Mouse (Mus musculus) cerebellum, adult (tissue): ENCODE measurements around the gene Abcf3.

Source experiments
- ATAC-seq: cut with Nextera tagmentation; 2 replicates; pipeline ENCODE4 v1.9.2; 2017; ENCODE audit warnings: mild to moderate bottlenecking, moderate library complexity, mixed read lengths; ENCODE audit not compliant: insufficient number of reproducible peaks, low FRiP score, low TSS enrichment

Gene Abcf3

GRCm38 (mm10) chr16:20548096-20548948, at the start of gene Abcf3:
Abcf3 (plus strand) TSS chr16:20548577.
- ATAC-seq: peak; percentile 96

GRCm38 (mm10) chr16:20498677-20499475, 49.5 kb upstream of the Abcf3 start, which contains the start of gene Eif2b5:
Eif2b5 (plus strand) TSS chr16:20498817.
- peak; percentile 96 for ATAC-seq

- no peak for ATAC-seq
These were observed 42.4 kb upstream of the Abcf3 start for GRCm38 (mm10) chr16:20506000-20506399.

GRCm38 (mm10) chr16:20509349-20509748, 39.0 kb upstream of the Abcf3 start:
- 0 out of 2 replicates have a peak, but pooled peaks have one; percentile 20 for ATAC-seq

GRCm38 (mm10) chr16:20511277-20511847, 37.0 kb upstream of the Abcf3 start:
- no peak for ATAC-seq

- ATAC-seq: no peak
These were observed 32.3 kb upstream of the Abcf3 start for GRCm38 (mm10) chr16:20516032-20516431.

GRCm38 (mm10) chr16:20516726-20517201, 31.6 kb upstream of the Abcf3 start, which contains the start of gene Dvl3:
Dvl3 (plus strand) TSS chr16:20516982.
- peak; percentile 93 for ATAC-seq

- ATAC-seq: peak; percentile 17; the same call in 1 of the 2 replicates
These were observed 31.2 kb upstream of the Abcf3 start for GRCm38 (mm10) chr16:20517216-20517615.

- 0 out of 2 replicates have a peak, but pooled peaks have one; percentile 11 for ATAC-seq
These were observed 30.5 kb upstream of the Abcf3 start for GRCm38 (mm10) chr16:20517701-20518374.

- no peak for ATAC-seq
These were observed 24.5 kb upstream of the Abcf3 start for GRCm38 (mm10) chr16:20523886-20524285.

- ATAC-seq: no peak
These were observed 19.6 kb upstream of the Abcf3 start for GRCm38 (mm10) chr16:20528779-20529178.

GRCm38 (mm10) chr16:20529375-20529774, 19.0 kb upstream of the Abcf3 start:
- ATAC-seq: no peak

- ATAC-seq: no peak
These were observed 17.4 kb upstream of the Abcf3 start for GRCm38 (mm10) chr16:20530941-20531340.

- ATAC-seq: no peak
These were observed 13.6 kb upstream of the Abcf3 start for GRCm38 (mm10) chr16:20534617-20535295.

GRCm38 (mm10) chr16:20535296-20536080, 12.9 kb upstream of the Abcf3 start, which contains the start of gene Ap2m1:
Ap2m1 (plus strand) TSS chr16:20535478.
- peak; percentile 98 for ATAC-seq

GRCm38 (mm10) chr16:20536081-20536665, 12.2 kb upstream of the Abcf3 start:
- no peak for ATAC-seq

- no peak for ATAC-seq
These were observed 11.3 kb upstream of the Abcf3 start for GRCm38 (mm10) chr16:20537071-20537471.
